9 mouse cellular contexts compared by ENCODE assay signal in the genomic region with DNA sequence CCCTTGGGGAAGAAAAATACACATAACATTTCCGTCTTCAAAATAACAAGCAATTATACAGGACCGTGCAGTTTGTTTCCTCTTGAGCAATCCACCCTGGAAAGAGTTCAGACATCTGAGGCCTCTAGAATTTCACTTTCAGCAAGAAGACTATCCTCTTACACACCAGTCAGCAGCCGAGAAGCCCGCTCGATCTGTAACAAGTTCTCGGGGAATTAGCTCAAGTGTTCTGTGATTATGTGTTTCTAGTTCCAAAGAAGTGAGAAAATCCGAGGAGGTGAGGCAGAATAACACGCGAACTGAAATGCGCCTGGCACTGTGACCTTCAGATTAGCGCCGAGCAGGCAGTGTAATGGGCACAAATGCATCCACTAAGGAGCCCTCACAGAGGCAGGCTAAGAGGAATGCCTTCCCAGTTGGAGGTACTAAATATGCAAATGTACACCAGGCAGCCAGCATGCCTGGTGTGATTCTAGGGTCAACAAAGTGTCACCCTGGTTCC.
DNase-seq lines count a peak whose midpoint lies in the region; ATAC-seq and TF ChIP-seq lines count a peak whose summit lies in the region.
"Had no signal": no experiment of that assay in that cellular context is flagged by ENCODE, and none has a peak within 500 bp of the region (broad histone marks: within the 10 kb centered on the region; RNA-seq: fewer than 3 reads in every experiment).

No protein-coding gene starts in this region.

- H3K27ac ChIP-seq in midbrain, embryonic 14.5 days (replicated peaks; ENCODE audit: low read depth, low read length), result no peak overlapping the region
- H3K27ac ChIP-seq in midbrain, postnatal 0 days (ENCODE audit: low read depth, low read length), result no peak overlapping the region
- no peak overlapping the region for H3K27ac ChIP-seq in forebrain, embryonic 16.5 days (ENCODE audit: low read length)
- no peak overlapping the region for H3K27ac ChIP-seq in hindbrain, embryonic 11.5 days (ENCODE audit: low read depth, low read length)
- H3K27ac ChIP-seq in lung, embryonic 16.5 days (ENCODE audit: low read length), result peak overlapping the region; percentile 25; the same call in 1 of the 2 replicates

- H3K27me3 ChIP-seq in midbrain, embryonic 14.5 days (ENCODE audit: control insufficient read depth, insufficient read depth, low read length), result no peaks in the 10 kb centered on the region
- H3K27me3 ChIP-seq in midbrain, postnatal 0 days (ENCODE audit: insufficient read depth, low read length), result no peaks in the 10 kb centered on the region
- no peaks in the 10 kb centered on the region for H3K27me3 ChIP-seq in forebrain, embryonic 16.5 days (replicated peaks; ENCODE audit: control insufficient read depth, insufficient read depth, low read length)
- no peaks in the 10 kb centered on the region for H3K27me3 ChIP-seq in hindbrain, embryonic 11.5 days (ENCODE audit: control insufficient read depth, insufficient read depth, low read length)
- no peaks in the 10 kb centered on the region for H3K27me3 ChIP-seq in lung, embryonic 16.5 days (ENCODE audit: control insufficient read depth, insufficient read depth, low read depth, low read length)
- H3K27me3 ChIP-seq: Patski had no signal

- WGBS in midbrain, embryonic 14.5 days, result 43% methylated on average over 12 of the region's 12 CpGs
- 32% methylated on average over 12 of the region's 12 CpGs for WGBS in midbrain, postnatal 0 days
- WGBS in forebrain, embryonic 16.5 days, result 34% methylated on average over 12 of the region's 12 CpGs
- WGBS in hindbrain, embryonic 11.5 days, result 36% methylated on average over 12 of the region's 12 CpGs
- WGBS in lung, embryonic 16.5 days, result 40% methylated on average over 12 of the region's 12 CpGs

- H3K4me2 ChIP-seq in midbrain, embryonic 14.5 days (ENCODE audit: low read length), result no peak overlapping the region
- H3K4me2 ChIP-seq in midbrain, postnatal 0 days (ENCODE audit: low read depth, low read length, poor library complexity, severe bottlenecking), result no peak overlapping the region
- no peak overlapping the region for H3K4me2 ChIP-seq in forebrain, embryonic 16.5 days (ENCODE audit: low read length)
- H3K4me2 ChIP-seq in hindbrain, embryonic 11.5 days (replicated peaks; ENCODE audit: low read depth, low read length), result no peak overlapping the region
- no peak overlapping the region for H3K4me2 ChIP-seq in lung, embryonic 16.5 days (ENCODE audit: low read depth, low read length)

- no peak for ATAC-seq in midbrain, embryonic 14.5 days (ENCODE audit: low FRiP score, low TSS enrichment)
- no peak for ATAC-seq in midbrain, postnatal 0 days (ENCODE audit: low FRiP score)
- ATAC-seq in forebrain, embryonic 16.5 days, result peak; percentile 38; the same call in 1 of the 2 replicates
- ATAC-seq in hindbrain, embryonic 11.5 days (ENCODE audit: low FRiP score), result peak; percentile 81
- peak; percentile 80 for ATAC-seq in lung, embryonic 16.5 days (ENCODE audit: low read depth)
- ATAC-seq: Patski had no signal

- TF ChIP-seq CTCF in midbrain, postnatal 0 days (IDR thresholded peaks at IDR 0.05), result no peak

- H3K9ac ChIP-seq in midbrain, embryonic 14.5 days (replicated peaks; ENCODE audit: low read length), result no peak overlapping the region
- H3K9ac ChIP-seq in midbrain, postnatal 0 days (replicated peaks; ENCODE audit: low read length, poor library complexity, severe bottlenecking), result no peak overlapping the region
- no peak overlapping the region for H3K9ac ChIP-seq in forebrain, embryonic 16.5 days (replicated peaks; ENCODE audit: low read depth, low read length)
- no peak overlapping the region for H3K9ac ChIP-seq in hindbrain, embryonic 11.5 days (ENCODE audit: low read depth, low read length)
- no peak overlapping the region for H3K9ac ChIP-seq in lung, embryonic 16.5 days (ENCODE audit: low read length)

- peaks cover 3% of the 10 kb centered on the region; the same call in 1 of the 2 replicates for H3K4me1 ChIP-seq in midbrain, embryonic 14.5 days (ENCODE audit: control insufficient read depth, insufficient read depth, low read length)
- H3K4me1 ChIP-seq in midbrain, postnatal 0 days (ENCODE audit: insufficient read depth, low read length), result no peaks in the 10 kb centered on the region
- H3K4me1 ChIP-seq in forebrain, embryonic 16.5 days (replicated peaks; ENCODE audit: control insufficient read depth, insufficient read depth, low read length), result 0 out of 2 replicates have a peak, but pooled peaks cover 3% of the 10 kb centered on the region
- H3K4me1 ChIP-seq in hindbrain, embryonic 11.5 days (replicated peaks; ENCODE audit: control insufficient read depth, insufficient read depth, low read length), result no peaks in the 10 kb centered on the region
- H3K4me1 ChIP-seq in lung, embryonic 16.5 days (replicated peaks; ENCODE audit: control insufficient read depth, insufficient read depth, low read length), result peaks cover 17% of the 10 kb centered on the region; the same call in 1 of the 2 replicates

- DNase-seq in midbrain, embryonic 14.5 days, result peak; percentile 13
- DNase-seq in midbrain, postnatal 0 days (ENCODE audit: low spot score), result no peak
- DNase-seq in hindbrain, embryonic 11.5 days (ENCODE audit: low spot score), result peak; percentile 24
- no peak for DNase-seq in right cerebral cortex, postnatal 4 days
- DNase-seq in frontal cortex, adult 2 months (ENCODE audit: extremely low spot score in 1 of 2, low spot score in 1 of 2), result no peak
- no peak for DNase-seq in right cerebral cortex, postnatal 14 days

- no peak overlapping the region for H3K4me3 ChIP-seq in midbrain, embryonic 14.5 days (replicated peaks; ENCODE audit: low read depth, low read length)
- no peak overlapping the region for H3K4me3 ChIP-seq in midbrain, postnatal 0 days (ENCODE audit: low read depth, low read length)
- no peak overlapping the region for H3K4me3 ChIP-seq in forebrain, embryonic 16.5 days (replicated peaks; ENCODE audit: low read length)
- H3K4me3 ChIP-seq in hindbrain, embryonic 11.5 days (ENCODE audit: low read depth, low read length), result no peak overlapping the region
- H3K4me3 ChIP-seq in lung, embryonic 16.5 days (ENCODE audit: low read length), result no peak overlapping the region

- no peaks in the 10 kb centered on the region for H3K9me3 ChIP-seq in midbrain, embryonic 14.5 days (ENCODE audit: control insufficient read depth, low read length)
- H3K9me3 ChIP-seq in midbrain, postnatal 0 days (ENCODE audit: low read length), result no peaks in the 10 kb centered on the region
- H3K9me3 ChIP-seq in forebrain, embryonic 16.5 days (ENCODE audit: control insufficient read depth, low read length), result no peaks in the 10 kb centered on the region
- no peaks in the 10 kb centered on the region for H3K9me3 ChIP-seq in hindbrain, embryonic 11.5 days (ENCODE audit: control insufficient read depth, low read length)
- no peaks in the 10 kb centered on the region for H3K9me3 ChIP-seq in lung, embryonic 16.5 days (ENCODE audit: control insufficient read depth, low read length)

- H3K36me3 ChIP-seq in midbrain, embryonic 14.5 days (ENCODE audit: control insufficient read depth, insufficient read depth, low read length), result no peaks in the 10 kb centered on the region
- no peaks in the 10 kb centered on the region for H3K36me3 ChIP-seq in midbrain, postnatal 0 days (ENCODE audit: insufficient read depth, low read length)
- no peaks in the 10 kb centered on the region for H3K36me3 ChIP-seq in forebrain, embryonic 16.5 days (ENCODE audit: control insufficient read depth, insufficient read depth)
- H3K36me3 ChIP-seq in hindbrain, embryonic 11.5 days (ENCODE audit: control insufficient read depth, insufficient read depth, low read length), result no peaks in the 10 kb centered on the region
- H3K36me3 ChIP-seq in lung, embryonic 16.5 days (ENCODE audit: control insufficient read depth, insufficient read depth, low read length), result no peaks in the 10 kb centered on the region

Comparison
In these comparisons a context has a peak if more than half of its experiments do, and no peak if none do; other contexts are left out.
1. DNase-seq: peak in midbrain, embryonic 14.5 days (single experiment) and hindbrain, embryonic 11.5 days (single experiment); none in midbrain, postnatal 0 days (single experiment), right cerebral cortex, postnatal 4 days (single experiment), frontal cortex, adult 2 months (0 of 2) and right cerebral cortex, postnatal 14 days (single experiment).
2. ATAC-seq: peak in forebrain, embryonic 16.5 days (single experiment), hindbrain, embryonic 11.5 days (single experiment) and lung, embryonic 16.5 days (single experiment); none in midbrain, embryonic 14.5 days (single experiment) and midbrain, postnatal 0 days (single experiment).